Mouse (Mus musculus) retina, adult 2 months (tissue): ENCODE data around the gene Bcs1l.

ENCODE experiments used
- DNase-seq: peaks from one replicate; pipeline ENCODE4 v3.0.0-alpha.2; 2012; ENCODE audit warnings: low read depth, low spot score

Bcs1l gene

GRCm38 (mm10) chr1:74587773-74588445, at the start of gene Bcs1l, which contains the start of gene Zfp142:
TSS of gene Bcs1l (plus strand) at chr1:74588289.
TSS of gene Zfp142 (minus strand) at chr1:74588246.
- DNase-seq: peak; percentile 100

DNA sequence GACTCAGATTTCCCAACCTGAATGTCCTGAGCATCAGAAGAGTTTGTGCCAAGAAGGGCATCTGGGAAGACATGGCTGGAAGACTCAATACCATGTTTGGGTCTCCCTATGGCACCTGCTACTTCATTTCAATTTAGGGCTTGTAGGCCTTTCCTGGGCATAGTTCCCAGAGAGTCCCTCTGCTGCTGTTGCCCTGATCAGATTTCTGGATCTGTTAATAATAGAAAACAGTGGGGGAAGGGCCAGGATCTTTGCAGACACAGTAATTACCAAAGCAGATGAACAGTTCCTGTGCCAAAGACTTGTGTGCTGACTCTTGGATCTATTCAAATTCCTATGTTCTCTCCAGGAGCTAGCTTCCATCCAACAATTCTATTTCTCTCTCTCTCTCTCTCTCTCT, 49.4 kb upstream of the Bcs1l start:
- no peak for DNase-seq

DNA sequence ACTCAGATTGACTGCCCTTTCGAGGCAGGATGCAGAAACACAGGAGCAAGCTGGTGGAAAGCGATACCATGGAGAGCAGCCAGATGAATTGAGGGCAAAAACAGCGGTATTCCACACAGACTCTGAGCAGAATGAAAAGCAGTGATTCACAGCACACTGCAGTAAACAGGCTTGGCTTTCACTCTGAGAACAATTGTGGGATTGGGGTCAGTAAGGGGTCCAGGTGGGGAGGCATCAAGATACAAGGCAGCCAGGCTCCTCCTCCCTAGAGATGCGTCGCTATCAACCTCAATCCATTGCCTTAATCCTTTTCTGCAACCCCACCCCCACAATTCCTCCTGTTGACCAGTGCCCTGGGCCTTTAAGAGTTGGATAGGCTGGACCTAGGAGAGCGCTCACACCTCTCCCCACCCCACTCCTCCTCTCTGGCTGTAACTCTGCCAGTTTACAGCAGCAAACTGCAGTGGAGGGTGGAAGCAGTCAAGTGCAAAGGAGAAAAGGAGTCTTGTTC, 45.6 kb upstream of the Bcs1l start, which contains the start of gene Plcd4:
Gene Plcd4 (plus strand): TSS at position 438 of the 511 bp plus-strand sequence.
- DNase-seq: no peak

- no peak for DNase-seq
Observed at GRCm38 (mm10) chr1:74544184-74544583, 43.9 kb upstream of the Bcs1l start, which contains the start of gene Usp37. TSS of gene Usp37 (minus strand) at chr1:74544284.

DNA sequence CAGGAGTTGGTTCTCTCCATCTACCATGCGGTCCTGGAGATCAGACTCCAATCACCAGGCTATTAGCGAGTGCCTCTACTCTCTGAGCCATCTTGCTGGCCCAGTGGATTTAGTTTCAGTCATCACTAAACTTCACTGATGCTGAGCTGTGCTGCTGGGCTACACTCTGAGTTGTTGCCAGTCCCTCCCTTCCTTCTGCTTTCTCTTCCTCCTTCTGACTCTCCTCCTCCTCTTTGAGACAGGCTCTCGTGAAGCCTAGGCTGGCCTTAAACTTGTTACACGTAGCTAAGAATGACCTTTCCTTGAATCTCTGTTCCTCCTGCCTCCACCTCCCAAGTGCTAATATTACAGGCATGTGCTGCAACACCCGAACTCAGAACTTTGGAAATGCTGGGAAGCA, 29.0 kb upstream of the Bcs1l start:
- DNase-seq: no peak

GRCm38 (mm10) chr1:74565834-74566233, 22.3 kb upstream of the Bcs1l start:
- no peak for DNase-seq

DNA sequence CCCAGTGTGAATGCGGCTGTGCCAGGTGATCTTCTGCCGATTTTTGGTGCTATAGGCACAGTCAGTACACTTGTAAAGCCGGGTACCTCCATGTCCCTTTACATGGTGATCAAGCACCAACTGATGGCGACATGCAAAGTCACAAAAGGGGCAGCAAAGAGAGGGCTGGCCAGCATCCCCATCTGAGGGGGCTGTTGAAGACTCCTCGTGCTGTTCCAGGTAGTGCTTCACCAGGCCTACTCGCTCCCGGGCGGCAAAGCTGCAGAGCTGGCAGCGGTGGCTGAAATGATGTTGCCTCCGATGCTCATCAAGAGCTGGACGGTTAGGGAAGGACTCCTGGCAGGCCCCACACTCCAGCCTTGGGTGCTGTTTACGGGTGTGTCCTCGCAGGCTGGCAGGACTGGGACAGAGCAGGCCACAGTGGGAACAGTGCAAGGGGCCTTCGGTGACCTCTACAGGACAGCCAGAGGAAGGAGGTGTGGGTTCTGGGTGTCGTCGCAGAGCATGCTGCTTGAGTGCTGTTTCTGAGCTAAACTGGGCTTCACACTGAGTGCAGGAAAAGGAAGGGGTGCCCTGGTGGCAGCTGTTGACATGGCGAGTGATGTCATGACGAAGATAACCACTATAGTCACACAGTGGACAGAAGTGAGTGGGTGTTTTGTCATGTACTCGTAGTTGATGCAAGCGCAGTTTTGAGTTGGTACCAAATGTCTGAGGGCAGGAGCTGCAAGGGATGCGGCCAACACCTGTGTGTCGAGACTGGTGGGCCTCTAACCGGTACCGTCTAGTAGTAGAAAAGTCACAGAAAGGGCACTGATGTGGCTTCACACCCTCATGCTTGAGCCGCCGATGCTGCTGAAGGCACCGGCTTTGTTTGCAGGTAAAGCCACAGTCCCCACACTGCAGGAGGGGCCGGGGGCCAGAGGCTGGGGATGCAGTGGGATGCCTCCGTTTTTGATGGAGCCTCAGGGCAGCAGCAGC, 18.1 kb upstream of the Bcs1l start:
- no peak for DNase-seq

- DNase-seq: no peak
Observed at GRCm38 (mm10) chr1:74582621-74583020, 5.5 kb upstream of the Bcs1l start.

GRCm38 (mm10) chr1:74584616-74585398, 3.3 kb upstream of the Bcs1l start:
- DNase-seq: no peak

DNA sequence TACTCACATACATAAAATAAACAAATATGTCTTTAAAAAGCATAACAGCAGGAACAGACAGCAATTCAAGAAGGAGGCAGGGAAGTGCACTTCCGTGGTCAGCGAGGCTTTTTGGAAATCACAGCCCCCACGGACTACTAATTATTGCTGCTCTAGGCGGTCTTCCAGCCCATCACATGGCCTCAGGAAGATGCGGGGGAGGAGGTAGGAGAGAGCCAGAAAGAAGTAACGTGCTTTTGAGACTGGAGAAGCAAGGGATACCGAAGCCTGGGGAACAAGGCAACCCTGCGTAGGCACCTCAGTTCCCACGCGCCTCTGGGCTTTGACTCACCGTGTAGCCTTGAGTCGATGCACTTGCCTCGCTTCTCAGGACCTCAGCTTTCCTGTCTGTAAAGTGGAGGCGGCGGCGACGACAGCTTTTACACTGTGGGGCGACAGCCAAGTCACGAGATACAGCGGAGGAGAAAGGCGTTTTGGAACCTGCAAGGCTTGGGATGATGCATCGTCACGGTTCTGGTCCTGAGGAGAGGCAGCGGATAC, 786 bp upstream of the Bcs1l start:
- no peak for DNase-seq

GRCm38 (mm10) chr1:74594434-74594833, 6.3 kb downstream of the Bcs1l start:
- no peak for DNase-seq

- no peak for DNase-seq
Observed at GRCm38 (mm10) chr1:74600501-74601266, 12.6 kb downstream of the Bcs1l start.

- peak; percentile 79 for DNase-seq
Observed at GRCm38 (mm10) chr1:74601267-74601962, 13.3 kb downstream of the Bcs1l start, which contains the start of the genes Rnf25 and Stk36. TSS of gene Rnf25 (minus strand) at chr1:74601397. TSS of gene Stk36 (plus strand) at chr1:74601445.

DNA sequence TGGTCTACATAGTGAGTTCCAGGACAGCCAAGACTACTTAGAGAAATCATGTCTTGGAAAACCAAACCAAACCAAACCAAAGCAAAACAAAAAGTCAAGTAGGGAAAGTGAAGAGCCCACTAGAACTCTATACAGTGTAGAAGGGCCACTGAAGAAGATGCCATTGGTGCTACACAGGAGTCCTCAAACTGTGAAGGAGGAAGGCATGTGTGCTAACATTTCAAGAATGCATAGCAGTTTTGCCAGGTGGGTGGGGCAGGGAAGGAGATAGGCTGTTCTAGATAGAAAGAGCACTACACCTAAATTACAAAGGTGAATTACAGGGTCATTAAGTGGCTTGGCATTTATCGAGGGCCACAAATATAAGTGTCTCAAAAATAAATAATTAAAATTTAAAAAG, 36.1 kb downstream of the Bcs1l start:
- no peak for DNase-seq

GRCm38 (mm10) chr1:74626076-74626475, 38.0 kb downstream of the Bcs1l start:
- no peak for DNase-seq

DNA sequence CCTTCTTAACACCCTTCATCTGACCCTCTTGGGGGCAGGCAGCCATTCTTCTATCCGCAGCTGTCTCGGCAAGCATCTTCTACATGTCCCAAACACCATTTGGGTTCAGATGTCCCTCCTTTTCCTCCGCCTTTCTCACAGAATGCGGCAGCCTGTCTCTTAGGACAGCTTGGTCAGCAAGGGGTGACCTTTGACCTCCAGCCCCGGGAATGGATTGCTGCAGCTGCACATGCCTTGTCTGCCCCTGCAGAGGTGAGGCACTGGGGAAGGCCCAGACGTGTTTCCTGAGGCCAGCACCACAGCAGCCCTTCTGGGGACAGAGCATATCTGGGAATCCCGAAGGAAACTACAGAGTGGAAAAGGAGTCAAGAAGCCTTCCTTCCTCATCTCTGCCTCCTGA, 39.9 kb downstream of the Bcs1l start:
- no peak for DNase-seq

DNA sequence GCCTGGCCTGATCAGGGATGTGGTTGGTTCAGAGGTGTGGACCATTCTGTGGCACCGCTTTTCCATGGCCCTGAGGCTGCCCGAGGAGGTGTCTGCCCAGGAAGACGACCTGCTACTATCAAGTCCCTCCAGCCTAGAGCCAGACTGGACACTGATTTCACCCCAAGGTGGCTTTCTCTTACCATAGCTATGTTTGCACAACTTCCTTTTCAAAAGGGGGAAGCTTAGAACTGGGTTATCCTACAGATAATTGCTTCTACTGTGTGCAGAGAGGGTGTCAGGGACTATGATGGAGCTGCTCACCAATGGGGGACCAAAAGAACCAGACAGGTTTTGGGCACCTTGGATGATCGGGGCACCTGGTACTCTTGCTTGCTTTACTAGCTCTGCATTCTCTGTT, 44.6 kb downstream of the Bcs1l start:
- no peak for DNase-seq
